Mouse (Mus musculus): ENCODE results near the gene Prr19. TPM values are rescaled to one million over a fixed set of nuclear protein-coding genes. Genes with fewer than 3 reads are reported as not detected.

Gene Prr19
- polyA plus RNA-seq (2012; rRNA removed; ENCODE audit: low replicate concordance), result 0.11 TPM in 1 of 2 replicates, not detected in the other

DNA sequence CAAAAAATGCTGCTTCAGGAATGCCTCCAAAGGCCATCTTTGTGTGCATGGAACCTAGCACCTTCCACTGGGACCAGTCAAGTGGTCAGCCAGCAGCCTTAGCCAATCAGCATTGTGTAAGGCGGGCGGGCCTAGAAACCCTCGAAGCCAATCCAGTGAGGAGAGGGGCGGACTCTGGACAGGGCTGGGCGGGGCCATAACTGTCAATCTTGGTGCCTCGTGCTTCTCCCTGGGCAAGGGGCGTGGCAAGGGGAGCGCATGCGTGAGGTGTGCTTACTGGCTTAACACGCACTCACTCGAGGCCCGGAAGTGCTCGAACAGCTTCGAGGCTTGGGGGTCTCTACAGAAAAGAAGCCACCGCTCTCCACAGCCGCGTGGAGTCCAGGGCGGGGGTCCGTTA lies at the start of gene Prr19:
Gene Prr19 (plus strand): TSS at position 349 of the 400 bp plus-strand sequence.

GRCm38 (mm10) chr7:25267301-25267750 lies 33.9 kb upstream of the Prr19 start, which contains the start of gene Cic:
Cic (plus strand) TSS chr7:25267704.

GRCm38 (mm10) chr7:25297454-25298325 lies 3.5 kb upstream of the Prr19 start, which contains the start of gene Pafah1b3:
Pafah1b3 (minus strand) TSS chr7:25297986.

DNA sequence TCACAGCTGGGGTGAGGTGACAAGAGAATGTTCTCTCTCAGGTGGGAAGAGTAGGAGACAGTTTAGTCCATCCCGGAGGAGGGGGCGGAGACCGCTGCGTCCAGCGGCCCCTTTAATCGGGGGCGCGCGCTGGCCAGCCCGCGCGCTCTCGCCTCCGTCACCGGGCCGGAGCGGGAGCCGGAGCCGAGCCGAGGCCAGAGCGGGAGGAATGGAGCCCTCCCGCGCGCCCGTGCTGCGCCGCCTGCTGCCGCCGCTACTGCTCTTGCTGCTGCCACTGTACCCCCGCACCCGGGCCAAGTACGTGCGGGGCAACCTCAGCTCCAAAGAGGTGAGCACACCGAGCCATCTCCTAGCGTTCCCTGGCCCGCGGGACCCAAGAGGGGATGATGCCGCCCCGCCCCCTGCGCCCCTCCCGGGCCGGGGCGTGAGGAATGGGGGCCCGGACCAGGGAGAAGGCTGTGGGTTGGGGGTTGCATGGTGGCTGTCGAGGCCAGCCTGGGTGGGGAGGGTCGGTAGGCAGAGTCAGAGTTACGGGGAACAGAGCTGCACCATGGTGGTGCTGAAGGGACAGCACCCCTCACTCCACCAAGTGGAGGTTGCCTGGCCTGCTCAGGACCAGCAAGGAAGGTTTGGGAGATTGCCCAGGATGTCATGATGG lies 4.9 kb downstream of the Prr19 start, which contains the start of gene Tmem145:
Gene Tmem145 (plus strand): TSS at position 151 of the 658 bp plus-strand sequence.

DNA sequence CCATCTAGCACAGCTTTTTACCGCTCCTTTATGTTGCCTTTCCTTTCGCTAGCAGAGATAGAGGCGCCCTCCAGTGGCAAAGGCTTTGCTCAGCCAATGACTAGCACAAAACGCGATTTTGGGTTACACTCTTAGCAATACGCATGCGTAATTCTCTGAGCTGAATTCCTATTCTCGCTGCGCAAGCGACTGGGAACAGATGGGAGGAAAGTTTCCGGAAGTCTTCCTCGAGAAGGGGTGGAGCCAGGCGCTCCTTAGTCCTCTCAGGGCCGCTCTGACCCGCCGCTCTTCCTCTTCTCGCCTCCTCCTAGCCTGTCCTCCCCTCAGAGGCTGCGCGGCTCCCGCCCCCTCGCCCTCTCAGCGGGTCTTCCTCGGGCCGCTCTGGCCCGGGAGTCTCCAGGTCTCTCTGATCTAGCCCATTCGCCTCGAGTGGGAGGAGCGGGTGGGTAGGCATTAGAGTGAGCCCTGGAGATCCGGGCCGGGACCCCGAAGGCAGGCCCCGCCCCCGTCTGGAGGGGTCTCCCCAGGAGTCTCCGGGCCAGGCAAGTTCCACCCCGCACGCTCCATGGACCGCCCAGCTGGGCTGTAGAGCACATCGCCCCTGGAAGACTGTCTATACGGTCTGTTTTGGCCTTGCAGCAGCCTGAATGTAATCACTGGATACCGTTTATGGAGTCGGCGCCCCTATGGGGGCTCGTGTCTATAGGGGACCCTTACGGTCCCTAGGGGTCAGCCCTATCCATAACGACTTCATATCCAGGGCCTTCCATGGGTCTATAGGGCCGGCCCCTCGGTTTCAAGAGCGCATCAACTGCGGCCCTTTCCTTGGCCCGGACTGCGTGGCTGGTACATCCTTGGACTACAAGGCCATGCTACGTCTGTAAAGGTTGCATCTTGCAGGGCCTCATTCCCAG lies 15.6 kb downstream of the Prr19 start, which contains the start of gene Megf8:
Gene Megf8 (plus strand): TSS at position 633 of the 914 bp plus-strand sequence.

Other genes starting within 250 kb of the Prr19 start
- gene Grik5, start 229.1 kb upstream of the Prr19 start, polyA plus RNA-seq (2012; rRNA removed; ENCODE audit: low replicate concordance), result 25.8 and 38.3 TPM in 2 replicates
- gene Zfp574, start 228.8 kb upstream of the Prr19 start, polyA plus RNA-seq (2012; rRNA removed; ENCODE audit: low replicate concordance), result 32.4 and 58.6 TPM in 2 replicates
- gene Pou2f2, start 121.7 kb upstream of the Prr19 start, polyA plus RNA-seq (2012; rRNA removed; ENCODE audit: low replicate concordance), result 9.9 and 39.4 TPM in 2 replicates
- gene Dedd2, start 80.8 kb upstream of the Prr19 start, polyA plus RNA-seq (2012; rRNA removed; ENCODE audit: low replicate concordance), result 35.6 and 56.0 TPM in 2 replicates
- gene Zfp526, start 80.0 kb upstream of the Prr19 start, polyA plus RNA-seq (2012; rRNA removed; ENCODE audit: low replicate concordance), result 16.0 and 24.9 TPM in 2 replicates
- 125 and 143 TPM in 2 replicates for gene Gsk3a, start 63.6 kb upstream of the Prr19 start, polyA plus RNA-seq (2012; rRNA removed; ENCODE audit: low replicate concordance)
- gene Erf, start 50.6 kb upstream of the Prr19 start, polyA plus RNA-seq (2012; rRNA removed; ENCODE audit: low replicate concordance), result 28.1 and 66.5 TPM in 2 replicates
- 74.8 and 156 TPM in 2 replicates for gene Cic, start 33.7 kb upstream of the Prr19 start, polyA plus RNA-seq (2012; rRNA removed; ENCODE audit: low replicate concordance)
- gene Pafah1b3, start 3.4 kb upstream of the Prr19 start, polyA plus RNA-seq (2012; rRNA removed; ENCODE audit: low replicate concordance), result 37.8 and 49.3 TPM in 2 replicates
- gene Tmem145, start 4.7 kb downstream of the Prr19 start, polyA plus RNA-seq (2012; rRNA removed; ENCODE audit: low replicate concordance), result 0.06 and 0.16 TPM in 2 replicates
- gene Megf8, start 15.8 kb downstream of the Prr19 start, polyA plus RNA-seq (2012; rRNA removed; ENCODE audit: low replicate concordance), result 37.0 and 62.0 TPM in 2 replicates
- 1.6 and 9.7 TPM in 2 replicates for gene Cnfn, start 68.3 kb downstream of the Prr19 start, polyA plus RNA-seq (2012; rRNA removed; ENCODE audit: low replicate concordance)
- 870 and 942 TPM in 2 replicates for gene Lipe, start 97.3 kb downstream of the Prr19 start, polyA plus RNA-seq (2012; rRNA removed; ENCODE audit: low replicate concordance)
- 4.4 and 7.6 TPM in 2 replicates for gene Cxcl17, start 111.5 kb downstream of the Prr19 start, polyA plus RNA-seq (2012; rRNA removed; ENCODE audit: low replicate concordance)
- gene Ceacam1, start 176.2 kb downstream of the Prr19 start, polyA plus RNA-seq (2012; rRNA removed; ENCODE audit: low replicate concordance), result 13.5 and 19.3 TPM in 2 replicates
- 0.27 TPM in 1 of 2 replicates, not detected in the other for gene Ceacam2, start 238.4 kb downstream of the Prr19 start, polyA plus RNA-seq (2012; rRNA removed; ENCODE audit: low replicate concordance)